Mouse (Mus musculus): Measurements from ENCODE around the gene Adamts9. TPM values are rescaled to one million over a fixed set of nuclear protein-coding genes. Genes with fewer than 3 reads are reported as not detected.

Adamts9 gene
- polyA plus RNA-seq (2015; fragmentation: Nextera tagmentation; extraction: Ambion mirVana) = 2.9 and 3.0 TPM in 2 replicates

GRCm38 (mm10) chr6:92943057-92943781 is at the start of gene Adamts9:
Adamts9 (minus strand) TSS chr6:92943492.

DNA sequence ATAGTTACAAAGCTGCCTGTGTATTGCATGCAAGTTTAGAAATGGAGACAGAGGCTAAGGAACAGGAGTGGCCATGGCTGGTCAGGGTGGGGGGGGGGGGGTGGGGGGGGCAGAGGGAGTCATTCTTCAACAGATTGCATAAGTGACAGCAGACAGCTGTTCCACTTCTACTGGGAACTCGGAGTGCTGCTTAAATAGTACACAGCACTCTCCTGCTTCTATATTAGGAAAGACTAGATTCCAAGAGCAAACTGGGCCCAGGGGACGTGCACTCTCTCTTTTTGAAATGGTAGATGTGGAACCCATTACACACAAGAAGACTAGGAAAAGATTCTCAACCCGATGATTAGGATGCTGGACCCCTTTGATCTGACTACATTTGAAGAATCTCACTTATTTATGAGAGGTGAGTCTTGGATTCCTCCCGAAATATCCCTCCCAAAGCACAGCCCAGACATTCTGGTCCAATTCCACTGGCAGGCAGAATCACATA is 74.2 kb downstream of the Adamts9 start, which contains the start of gene Gm15737:
Gm15737 (plus strand) TSS at position 269 of the 493 bp plus-strand sequence.

DNA sequence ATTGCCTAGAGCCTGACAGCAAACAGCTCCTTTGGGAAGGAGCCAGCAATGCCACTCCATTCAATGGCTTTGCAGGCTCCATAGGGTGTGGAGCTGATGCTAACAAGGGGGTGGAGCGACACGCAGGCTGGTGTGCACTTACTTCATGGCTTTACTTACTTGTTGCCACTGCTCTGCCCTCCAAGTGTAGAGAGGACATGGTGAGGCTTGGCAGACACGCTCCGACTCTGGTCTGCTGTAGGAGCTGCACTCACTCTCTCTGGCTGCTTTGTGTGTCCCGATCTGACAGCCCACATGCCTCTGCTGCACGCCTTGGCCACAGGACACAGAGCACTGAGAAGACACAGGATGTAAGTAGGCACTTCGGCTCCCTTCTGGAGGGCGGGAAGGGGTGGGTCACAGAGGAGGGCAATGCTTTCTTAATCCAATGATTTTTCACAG is 127.0 kb downstream of the Adamts9 start, which contains the start of gene A730049H05Rik:
A730049H05Rik (plus strand) TSS at position 168 of the 441 bp plus-strand sequence.

Other genes starting within 250 kb of the Adamts9 start
- gene Prickle2, start 237.3 kb downstream of the Adamts9 start, polyA plus RNA-seq (2015; fragmentation: Nextera tagmentation; extraction: Ambion mirVana) = 1.5 and 2.0 TPM in 2 replicates
- gene A730049H05Rik, start 127.0 kb downstream of the Adamts9 start, polyA plus RNA-seq (2015; fragmentation: Nextera tagmentation; extraction: Ambion mirVana) = 0.54 and 0.58 TPM in 2 replicates
- gene Gm15737, start 74.1 kb downstream of the Adamts9 start, polyA plus RNA-seq (2015; fragmentation: Nextera tagmentation; extraction: Ambion mirVana) = 0.02 and 0.05 TPM in 2 replicates

All from spleen, postnatal 0 days (tissue).